Mouse (Mus musculus) kidney, adult 8-10 months (tissue): Measurements from ENCODE around the gene Ripk3.

ENCODE experiments used
- DNase-seq, 2 experiments: peaks; one replicate each; pipeline ENCODE4 v3.0.0; 2022

Gene Ripk3

DNA sequence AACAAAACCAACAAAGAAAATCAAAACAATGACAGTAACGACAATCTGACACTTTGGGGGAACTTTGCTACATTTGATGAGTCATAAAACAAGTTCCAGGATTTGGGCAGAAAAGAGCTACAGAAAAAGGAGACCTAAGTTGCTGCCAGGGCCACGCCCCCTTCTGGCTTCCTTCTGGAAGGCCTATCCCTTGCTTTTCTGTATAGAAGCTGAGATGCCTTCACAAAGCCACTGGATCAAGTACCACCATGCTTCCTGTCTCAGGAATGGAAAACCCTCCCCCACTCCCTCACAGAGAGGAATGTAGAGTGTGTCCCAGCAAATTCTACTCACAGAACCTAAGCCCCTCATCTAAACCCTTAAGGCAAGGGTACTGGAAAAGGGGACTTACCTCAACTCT lies 5.3 kb upstream of the Ripk3 start:
- DNase-seq = no peak

DNA sequence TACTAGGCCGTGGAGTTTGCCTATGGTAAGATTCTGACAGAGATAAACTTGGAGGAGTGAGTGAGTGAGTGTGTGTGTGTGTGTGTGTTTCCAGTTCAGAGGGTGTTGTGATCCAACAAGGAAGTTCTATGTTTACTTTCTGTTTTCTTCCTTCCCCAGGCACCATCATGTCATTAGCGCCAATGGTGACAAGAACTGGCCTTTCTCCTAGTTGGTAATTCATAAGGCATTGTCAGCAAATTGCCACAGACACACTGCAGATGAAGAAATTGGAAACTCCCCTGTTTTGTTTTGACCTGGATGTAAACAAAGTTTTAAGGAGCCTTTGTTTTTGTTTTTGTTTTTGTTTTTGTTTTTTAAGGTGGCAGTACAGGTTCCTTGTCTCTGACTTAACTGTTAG lies 4.8 kb upstream of the Ripk3 start:
- no peak for DNase-seq

DNA sequence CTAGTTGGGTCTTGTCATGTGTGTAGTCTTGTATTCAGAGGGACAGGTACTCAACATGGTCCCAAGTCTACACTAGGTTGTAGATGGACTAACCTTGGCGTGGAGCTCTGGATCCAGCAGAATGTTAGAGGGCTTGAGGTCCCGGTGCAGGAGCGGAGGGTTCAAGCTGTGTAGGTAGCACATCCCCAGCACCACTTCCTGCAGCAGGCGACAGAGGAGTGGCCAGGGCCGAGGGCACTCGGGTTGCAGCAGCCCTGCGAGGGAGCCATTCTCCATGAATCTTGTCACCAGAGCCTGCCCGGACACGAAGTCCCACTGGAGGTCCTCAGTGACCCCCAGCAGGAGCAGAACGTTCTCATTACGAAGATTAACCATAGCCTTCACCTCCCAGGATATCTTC lies 934 bp downstream of the Ripk3 start:
- no peak for DNase-seq

DNA sequence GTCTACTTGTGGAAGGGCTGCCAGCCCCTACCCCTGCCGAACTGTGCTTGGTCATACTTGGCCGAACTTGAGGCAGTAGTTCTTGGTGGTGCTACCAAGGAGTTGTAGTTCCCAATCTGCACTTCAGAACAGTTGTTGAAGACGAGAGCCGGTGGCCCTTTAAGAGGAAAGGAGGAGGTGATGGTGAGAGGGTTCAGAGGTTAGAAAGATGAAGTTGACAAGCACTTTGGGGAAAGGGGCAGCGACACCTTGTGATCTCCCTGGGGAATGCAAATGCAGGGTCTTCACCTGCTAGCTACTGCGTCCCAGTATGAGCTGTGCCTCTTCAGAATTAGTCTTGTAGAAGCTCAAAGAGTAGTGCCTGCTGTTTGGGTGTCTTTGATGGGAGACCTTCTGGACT lies 3.5 kb downstream of the Ripk3 start:
- no peak for DNase-seq

DNA sequence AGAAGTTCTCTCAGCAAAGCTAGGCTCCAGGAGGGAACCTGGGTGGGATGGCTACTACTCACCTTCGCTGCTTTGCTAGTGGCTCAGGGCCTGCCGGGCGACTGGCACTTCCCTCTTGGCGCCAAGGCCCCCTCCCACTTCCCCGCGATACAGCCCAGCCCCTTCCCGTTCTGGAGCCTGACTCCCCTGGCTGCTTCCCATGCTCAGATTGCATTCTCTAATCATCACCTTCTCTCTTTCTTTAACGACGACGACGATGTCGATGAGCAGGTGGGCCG lies 4.8 kb downstream of the Ripk3 start, which contains the start of gene Adcy4:
TSS of gene Adcy4 (minus strand) at position 138 of the 278 bp plus-strand sequence.
- DNase-seq = no peak

DNA sequence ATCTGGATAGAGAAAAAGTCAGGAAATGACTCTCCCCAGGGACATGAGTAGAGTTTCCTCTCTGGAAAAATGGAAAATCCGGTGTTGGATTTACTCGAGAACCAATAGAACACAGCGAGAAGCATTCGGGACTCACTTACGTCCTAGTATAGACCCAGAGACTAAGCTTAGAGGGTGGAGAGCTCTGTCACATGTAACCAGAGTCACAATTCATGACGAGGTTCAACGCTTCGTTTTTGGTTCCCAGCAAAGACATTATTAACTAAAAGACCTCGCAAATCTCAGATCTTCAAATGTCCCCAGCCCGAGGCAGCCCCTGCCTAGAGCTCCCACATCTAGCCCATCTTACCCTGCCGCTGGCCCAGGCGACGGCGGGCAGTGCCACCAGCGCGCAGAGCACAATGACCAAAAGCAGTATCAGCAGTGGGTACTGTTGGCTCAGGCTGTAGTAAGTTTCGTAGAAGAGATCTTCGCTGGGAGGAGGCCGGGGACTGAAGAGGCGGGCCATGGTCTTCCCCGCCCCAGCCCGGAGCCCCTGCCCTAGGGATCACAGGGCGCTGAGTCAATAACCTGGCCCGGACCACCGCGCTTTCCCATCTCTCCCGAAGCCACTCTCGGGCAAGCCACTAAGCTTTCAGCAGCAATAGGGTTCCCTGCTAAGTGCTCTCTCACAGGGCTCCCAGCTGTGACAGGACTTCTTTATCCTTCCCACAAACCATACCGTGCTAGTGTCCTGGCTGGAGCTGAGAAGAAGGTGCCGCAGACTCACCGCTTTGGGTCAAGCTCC lies 5.3 kb downstream of the Ripk3 start:
- DNase-seq = peak in 1 of 2 experiments; percentile 64

DNA sequence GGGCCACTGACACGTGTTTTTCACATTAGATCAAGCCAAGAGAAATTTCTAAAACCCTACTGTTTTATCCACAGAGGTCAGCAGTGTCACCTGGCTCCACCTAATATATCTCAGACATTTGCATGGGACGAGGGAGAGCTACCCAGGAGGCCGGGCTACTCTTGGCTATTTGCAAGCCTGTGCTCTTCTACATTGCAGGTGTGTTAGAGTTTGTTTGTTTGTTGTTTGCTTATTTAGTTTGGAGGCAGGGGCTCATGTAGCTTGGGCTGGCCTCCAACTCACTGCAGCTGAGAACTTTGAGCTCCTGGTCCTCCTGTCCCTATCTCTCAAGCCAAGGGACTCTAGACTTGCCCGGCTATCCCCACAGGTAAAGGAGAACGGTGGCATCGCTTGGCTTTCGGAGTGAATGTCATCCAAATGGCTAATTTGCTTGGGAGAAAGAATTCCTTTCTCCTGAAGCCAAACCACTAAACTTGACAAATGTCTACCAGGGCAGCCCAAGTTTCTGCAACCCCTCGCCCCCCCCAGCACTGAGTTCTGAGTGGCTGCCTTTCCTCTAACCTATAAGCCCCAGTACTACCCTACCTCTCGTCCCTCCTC lies 6.2 kb downstream of the Ripk3 start:
- no peak for DNase-seq

DNA sequence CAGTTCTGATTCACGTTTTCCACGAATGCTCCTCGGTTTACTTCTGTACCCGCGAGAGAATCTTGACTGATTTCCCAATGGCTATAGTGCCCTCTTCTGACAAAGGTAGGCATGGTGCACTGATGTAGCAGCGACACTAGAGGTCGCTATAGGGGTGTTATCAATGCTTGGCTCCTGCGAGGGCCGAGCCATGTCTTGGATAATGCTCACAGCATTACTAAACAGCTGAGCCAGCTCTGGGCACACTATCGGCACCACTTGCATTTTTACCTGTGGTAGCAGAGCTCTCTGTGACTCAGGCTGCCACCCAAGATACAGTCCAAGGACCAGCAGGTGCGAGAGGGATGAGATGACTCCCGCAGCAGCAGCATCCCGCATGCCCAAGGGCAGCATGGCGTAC lies 7.4 kb downstream of the Ripk3 start:
- peak; percentile 62 to 73 for DNase-seq

DNA sequence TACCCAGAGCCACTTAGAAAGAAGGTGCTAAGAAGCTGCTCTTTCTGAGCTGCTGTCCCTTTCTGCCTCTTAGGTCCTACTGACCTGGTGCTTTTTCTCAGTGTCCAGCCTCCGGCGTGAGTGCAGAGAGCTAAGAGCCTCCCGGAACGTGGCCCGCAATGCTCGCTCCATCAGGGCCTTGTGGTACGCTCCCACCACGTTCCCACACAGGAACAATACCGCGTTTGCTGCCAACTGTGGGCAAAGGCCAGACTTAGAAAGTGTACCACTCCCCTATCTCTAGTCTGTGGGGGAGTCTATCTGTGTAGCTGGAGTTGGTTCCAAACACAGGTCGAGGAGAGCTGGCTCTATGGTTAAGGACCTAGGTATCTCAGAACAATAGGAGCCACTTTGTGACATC lies 7.9 kb downstream of the Ripk3 start:
- DNase-seq = no peak

DNA sequence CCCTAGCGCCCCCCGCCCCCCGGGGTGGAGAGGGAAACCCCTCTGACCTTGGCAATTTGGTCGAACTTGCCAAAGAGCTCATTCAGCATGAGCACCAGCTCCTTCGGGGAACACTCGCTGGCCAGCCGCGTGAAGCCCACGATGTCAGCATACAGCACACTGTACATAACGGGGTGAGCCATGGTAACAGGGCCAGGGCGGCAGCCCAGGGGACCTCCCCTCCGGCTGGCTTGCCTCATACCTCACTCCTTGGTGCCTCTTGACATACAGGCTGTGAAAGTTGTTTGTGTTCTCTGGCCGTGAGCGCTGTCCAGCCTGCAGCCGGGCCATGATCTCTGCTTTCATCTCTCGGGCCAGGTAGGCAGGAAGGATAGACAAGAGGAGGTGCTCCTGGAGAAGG lies 9.0 kb downstream of the Ripk3 start:
- DNase-seq = no peak

DNA sequence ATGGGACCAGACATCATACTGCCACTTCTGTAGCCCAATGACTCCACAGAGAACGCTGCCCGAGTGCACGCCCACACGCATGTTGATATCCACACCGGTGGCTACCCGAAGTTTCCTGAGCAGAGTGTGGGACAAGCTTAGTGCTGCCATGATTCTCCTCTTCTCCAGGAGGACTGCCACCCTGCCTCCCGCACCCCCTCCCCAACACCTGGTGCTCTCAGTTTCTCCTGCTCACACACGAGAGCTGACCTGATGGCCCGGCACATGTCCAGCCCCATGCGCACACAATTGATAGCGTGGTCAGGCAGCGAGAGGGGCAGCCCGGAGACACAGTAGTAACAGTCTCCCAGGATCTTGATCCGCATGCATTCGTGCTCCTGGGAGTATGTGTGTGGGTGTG lies 10.0 kb downstream of the Ripk3 start:
- no peak for DNase-seq

DNA sequence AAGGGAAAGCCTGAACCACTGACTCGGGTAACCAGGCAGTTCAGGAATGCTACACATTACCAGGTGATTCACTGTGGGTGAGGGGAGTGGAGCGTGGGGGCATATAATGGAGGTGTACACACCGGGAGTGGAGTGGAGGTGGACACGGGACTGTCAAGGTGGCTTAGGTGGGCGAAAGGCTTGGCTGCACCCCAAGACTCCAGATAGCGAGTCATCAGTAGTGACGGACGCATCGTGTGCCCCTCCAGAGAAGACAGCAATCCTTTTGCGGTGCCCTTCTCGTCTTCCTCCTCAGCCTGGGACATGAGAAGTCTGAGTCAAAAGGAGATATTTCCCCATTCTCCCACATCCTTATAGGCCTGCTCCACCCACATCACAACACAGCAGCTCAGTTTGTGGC lies 10.9 kb downstream of the Ripk3 start:
- DNase-seq = no peak

DNA sequence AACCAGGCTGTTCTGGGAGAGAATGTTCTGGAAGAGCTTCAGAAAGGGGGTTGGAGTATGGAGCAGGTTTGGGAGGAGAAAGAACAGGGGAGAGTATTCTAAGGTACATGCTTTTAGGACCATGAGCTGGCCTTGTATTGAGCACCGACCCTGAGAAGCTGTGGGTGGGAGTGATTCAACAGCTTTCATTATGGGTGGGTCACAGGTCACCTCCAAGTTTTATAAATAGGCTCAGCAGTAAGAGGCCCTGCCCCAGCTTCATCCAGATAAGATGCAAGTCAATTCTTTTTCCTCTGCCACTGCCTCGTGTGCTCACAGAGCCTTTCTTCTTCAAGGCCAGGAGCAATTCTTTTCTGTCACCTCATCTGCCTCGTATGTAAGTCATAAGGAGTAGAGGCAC lies 11.5 kb downstream of the Ripk3 start:
- no peak for DNase-seq

DNA sequence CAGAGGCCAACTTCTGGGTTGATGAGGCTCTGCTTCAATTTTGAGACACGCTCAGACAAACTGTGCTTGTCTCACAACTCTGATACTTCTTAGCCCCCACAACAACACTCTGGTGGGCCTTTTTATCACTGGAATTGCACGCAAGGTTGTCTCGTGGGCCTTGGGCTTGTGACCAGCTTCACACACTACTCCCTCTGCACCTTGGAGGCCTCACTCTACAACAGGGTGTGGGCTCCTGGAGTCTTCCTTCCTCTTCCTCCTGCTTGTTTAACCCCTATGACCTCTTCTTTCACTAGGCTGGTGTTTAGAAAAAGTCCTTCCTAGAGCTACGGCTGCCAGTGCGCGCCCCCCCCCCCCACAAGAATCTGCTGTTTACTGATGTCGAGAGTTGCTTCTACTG lies 12.0 kb downstream of the Ripk3 start:
- no peak for DNase-seq

DNA sequence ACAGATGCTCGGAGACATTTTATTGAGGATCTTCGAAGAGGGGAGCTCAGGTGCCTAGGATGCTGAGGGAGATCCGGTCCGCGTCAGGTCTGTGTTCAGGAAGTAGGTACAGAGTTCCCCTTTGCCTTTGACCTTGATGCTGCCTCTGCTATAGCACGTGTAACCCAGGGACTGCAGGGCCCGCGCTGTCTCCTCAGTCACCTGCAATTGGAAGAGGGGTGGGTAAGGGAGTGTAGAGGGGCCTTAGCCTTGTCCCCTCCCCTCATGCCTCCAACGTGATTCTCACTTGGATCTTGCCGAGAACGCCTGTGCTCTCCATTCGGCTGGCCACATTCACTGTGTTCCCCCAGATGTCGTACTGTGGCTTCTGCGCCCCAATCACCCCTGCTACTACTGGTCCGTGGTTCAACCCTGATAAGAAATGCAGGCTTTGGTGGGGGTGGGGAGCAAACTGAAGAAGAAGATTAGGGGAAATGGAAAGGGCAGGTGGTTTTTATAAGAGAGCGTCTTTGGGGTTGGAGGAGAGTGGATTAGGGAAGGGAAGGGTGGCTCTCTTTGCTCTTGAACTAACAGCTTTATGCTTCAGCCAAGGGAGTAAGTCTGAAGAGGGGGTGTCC lies 19.5 kb downstream of the Ripk3 start:
- no peak for DNase-seq

DNA sequence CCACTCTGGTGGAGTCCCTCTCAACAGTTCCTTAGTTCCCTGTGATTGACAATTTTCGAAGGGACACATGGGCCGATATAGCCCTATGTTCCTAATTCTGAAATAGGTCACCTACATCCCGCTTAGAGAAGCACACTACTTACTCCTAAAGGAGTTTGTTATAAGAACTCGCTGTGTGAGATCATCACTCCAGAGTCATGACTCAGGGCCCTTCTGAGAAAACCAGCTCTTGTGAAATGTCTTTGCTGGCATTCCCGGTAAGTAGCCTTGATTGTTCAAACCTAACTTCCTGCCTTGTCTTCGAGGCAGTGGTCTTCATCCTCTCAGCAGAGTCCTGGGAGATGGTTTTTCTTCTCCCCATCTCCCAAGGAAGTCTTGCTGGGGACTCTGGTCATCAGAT lies 20.1 kb downstream of the Ripk3 start:
- DNase-seq = no peak

DNA sequence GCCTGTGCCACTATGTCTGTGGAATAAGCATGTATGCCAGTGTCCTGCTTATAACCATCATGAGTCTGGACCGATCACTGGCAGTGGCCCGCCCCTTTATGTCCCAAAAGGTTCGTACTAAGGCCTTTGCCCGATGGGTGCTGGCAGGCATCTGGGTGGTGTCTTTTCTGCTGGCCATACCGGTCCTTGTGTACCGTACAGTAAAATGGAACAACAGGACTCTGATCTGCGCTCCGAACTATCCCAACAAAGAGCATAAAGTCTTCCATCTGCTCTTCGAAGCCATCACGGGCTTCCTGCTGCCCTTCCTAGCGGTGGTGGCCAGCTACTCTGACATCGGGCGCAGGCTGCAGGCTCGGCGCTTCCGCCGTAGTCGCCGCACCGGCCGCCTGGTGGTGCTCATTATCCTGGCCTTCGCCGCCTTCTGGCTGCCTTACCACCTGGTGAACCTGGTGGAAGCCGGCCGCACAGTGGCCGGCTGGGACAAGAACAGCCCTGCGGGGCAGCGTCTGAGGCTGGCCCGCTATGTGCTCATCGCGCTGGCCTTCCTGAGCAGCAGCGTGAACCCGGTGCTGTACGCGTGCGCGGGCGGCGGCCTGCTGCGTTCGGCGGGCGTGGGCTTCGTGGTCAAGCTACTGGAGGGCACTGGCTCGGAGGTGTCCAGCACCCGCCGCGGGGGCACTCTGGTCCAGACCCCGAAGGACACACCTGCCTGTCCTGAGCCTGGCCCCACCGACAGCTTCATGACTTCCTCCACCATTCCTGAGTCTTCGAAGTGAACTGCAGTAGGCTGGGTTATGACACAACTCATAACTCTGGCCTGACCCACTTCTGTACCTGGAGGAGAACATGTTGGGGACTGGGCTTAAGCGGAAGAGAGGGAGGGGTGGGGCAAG lies 20.9 kb downstream of the Ripk3 start:
- peak; percentile 61 to 77 for DNase-seq

DNA sequence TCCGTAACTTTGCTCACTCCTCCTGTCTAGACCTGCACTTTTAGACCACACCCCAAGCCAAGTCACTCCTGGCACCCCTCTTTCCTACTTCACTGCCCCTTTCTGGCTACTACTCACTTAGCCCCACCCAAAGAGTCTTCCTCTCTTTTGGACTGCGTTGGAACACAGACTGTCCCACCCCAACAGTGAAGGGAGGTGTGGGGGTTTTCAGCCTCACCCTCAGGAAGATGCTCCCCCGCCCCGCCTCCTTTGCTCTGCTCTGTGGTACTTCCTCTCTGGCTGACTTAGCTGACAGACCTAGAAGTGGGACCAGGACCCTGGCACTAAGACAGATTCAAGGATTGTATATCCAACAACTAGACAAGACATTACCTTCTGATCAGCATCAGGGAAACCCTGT lies 23.0 kb downstream of the Ripk3 start, which contains the start of gene Ltb4r1:
TSS of gene Ltb4r1 (plus strand) at position 267 of the 400 bp plus-strand sequence.
- no peak for DNase-seq

DNA sequence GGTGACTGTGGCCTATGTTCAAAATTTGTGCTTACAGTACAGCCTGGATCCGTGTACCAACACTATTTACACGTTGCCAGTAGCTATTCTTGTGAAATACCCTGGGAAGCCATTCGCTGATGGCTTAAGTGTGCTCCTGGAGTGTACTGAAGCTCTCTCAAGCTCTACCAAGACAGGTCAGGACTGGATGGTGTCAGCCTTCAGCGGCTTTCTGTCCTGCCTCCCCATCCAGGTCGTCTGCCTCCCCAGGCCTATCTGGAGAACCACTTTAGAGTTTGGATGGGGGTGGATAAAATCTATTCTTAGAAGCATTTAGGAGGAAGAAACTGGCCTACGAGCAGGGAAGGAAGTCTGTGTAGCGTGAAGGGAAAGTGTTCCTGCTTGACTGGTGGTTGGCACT lies 25.5 kb downstream of the Ripk3 start:
- DNase-seq = no peak

DNA sequence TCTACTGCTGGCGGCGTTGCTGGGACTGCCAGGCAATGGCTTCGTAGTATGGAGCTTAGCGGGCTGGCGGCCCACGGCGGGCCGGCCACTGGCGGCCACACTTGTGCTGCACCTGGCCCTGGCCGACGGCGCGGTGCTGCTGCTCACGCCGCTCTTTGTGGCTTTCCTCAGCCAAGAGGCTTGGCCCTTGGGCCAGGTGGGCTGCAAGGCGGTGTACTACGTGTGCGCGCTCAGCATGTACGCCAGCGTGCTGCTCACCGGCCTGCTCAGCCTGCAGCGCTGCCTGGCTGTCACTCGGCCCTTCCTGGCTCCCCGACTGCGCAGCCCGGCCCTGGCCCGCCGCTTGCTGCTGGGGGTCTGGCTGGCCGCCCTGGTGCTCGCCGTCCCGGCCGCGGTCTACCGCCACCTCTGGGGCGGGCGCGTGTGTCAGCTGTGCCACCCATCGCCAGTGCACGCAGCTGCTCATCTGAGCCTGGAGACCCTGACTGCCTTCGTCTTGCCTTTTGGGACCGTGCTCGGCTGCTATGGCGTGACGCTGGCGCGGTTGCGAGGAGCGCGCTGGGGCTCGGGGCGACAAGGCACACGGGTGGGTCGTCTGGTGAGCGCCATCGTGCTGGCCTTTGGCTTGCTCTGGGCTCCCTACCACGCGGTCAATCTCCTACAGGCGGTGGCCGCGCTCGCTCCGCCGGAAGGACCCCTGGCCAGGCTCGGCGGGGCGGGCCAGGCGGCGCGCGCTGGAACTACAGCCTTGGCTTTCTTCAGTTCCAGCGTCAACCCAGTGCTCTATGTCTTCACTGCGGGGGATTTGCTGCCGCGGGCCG lies 26.5 kb downstream of the Ripk3 start:
- DNase-seq = peak in 1 of 2 experiments; percentile 28

DNA sequence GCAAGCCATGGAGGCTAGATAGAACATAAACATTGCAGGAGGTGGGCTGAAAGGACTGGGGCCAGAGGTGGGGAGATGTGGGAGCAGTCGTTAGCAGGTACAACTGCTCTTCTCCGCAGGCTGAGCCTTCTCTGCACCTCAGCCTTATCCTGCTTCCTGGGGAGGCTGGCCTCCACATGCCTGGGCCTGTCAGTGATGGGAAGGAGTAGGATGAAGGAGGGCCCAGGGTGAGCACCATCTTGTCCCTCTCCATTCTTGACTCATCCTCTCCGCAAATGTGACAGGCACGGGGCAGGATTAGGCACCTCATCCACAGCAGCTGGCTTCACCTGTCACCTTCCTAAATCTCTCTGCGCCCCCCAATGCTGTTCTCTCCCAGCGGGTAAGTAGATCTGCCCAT lies 27.5 kb downstream of the Ripk3 start, which contains the start of gene Ltb4r2:
TSS of gene Ltb4r2 (plus strand) at position 266 of the 400 bp plus-strand sequence.
- no peak for DNase-seq

DNA sequence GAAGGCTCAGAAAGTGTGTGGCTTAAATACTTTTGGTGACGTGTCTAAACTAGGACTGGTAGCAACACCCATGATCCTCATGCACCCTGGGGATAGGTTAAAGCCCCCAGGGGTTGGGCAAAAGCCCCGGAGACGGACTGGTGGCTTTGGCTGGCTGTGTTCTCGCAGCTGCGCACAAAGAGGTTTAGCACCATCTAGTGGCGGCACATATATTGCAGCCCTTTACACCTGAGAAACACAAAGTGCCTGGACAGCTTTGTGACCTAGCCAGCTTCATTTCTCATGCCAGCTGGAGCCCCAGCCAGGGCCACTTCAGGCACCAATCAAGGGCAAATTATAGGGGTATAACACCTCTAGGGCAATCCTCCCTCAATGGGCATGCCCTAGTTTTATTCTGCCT lies 28.5 kb downstream of the Ripk3 start:
- peak; percentile 89 to 95 for DNase-seq
